Mouse (Mus musculus): Measurements from ENCODE around the gene Ppp3r2.

- TF ChIP-seq MAX (IDR thresholded peaks at IDR 0.05; ENCODE audit: low read length): no peak
- TF ChIP-seq CHD1 (IDR thresholded peaks at IDR 0.05; ENCODE audit: low read depth, low read length): no peak
- no peak for TF ChIP-seq IRF4 (IDR thresholded peaks at IDR 0.05; ENCODE audit: low read depth, low read length)
These were observed 6.9 kb upstream of the Ppp3r2 start for GRCm38 (mm10) chr4:49688594-49689288.
